Mouse (Mus musculus): Measurements from ENCODE around the gene Dpm1. TPM values are rescaled to one million over a fixed set of nuclear protein-coding genes. Genes with fewer than 3 reads are reported as not detected.

The Dpm1 gene
- 84.6 and 86.6 TPM in 2 replicates for polyA plus RNA-seq (2014; fragmentation: Nextera tagmentation; extraction: Ambion mirVana)

- Histone ChIP-seq H3K4me3 (ENCODE audit: low read depth, low read length) (peak within 1 kb of the TSS; percentile 100), H3K4me1 (ENCODE audit: control insufficient read depth, insufficient read depth, low read length) (peaks cover 18% of the 10 kb centered on the region), H3K27me3 (replicated peaks; ENCODE audit: control insufficient read depth, insufficient read depth, low read length) (no peaks in the 10 kb centered on the region), H3K9me3 (ENCODE audit: control insufficient read depth, low read length) (no peaks in the 10 kb centered on the region), H3K9ac (ENCODE audit: low read depth, low read length) (peak within 1 kb of the TSS; percentile 95), H3K27ac (replicated peaks; ENCODE audit: low read depth, low read length) (peak within 1 kb of the TSS; percentile 93), H3K4me2 (ENCODE audit: low read depth, low read length) (peak within 1 kb of the TSS; percentile 99), H3K36me3 (ENCODE audit: control insufficient read depth, insufficient read depth, low read length) (peaks cover 41% of the 10 kb centered on the region)
- 0% methylated on average over 61 of the region's 73 CpGs for WGBS
- DNase-seq (ENCODE audit: low spot score) (peak; percentile 94), ATAC-seq (ENCODE audit: low read depth) (peak; percentile 89)
These were observed at the start of gene Dpm1, which contains the start of the genes Gm20716 and Mocs3 for GRCm38 (mm10) chr2:168230026-168230728. Gene Dpm1 (minus strand): TSS chr2:168230591. Gene Gm20716 (minus strand): TSS chr2:168230364. Gene Mocs3 (plus strand): TSS chr2:168230622.

- peak; percentile 36 for DNase-seq (ENCODE audit: low spot score)
- Histone ChIP-seq H3K9me3 (ENCODE audit: control insufficient read depth, low read length) (no peaks in the 10 kb centered on the region), H3K27ac (replicated peaks; ENCODE audit: low read depth, low read length) (no peak overlapping the region), H3K9ac (ENCODE audit: low read depth, low read length) (no peak overlapping the region), H3K4me3 (ENCODE audit: low read depth, low read length) (no peak overlapping the region), H3K4me1 (ENCODE audit: control insufficient read depth, insufficient read depth, low read length) (no peaks in the 10 kb centered on the region), H3K27me3 (replicated peaks; ENCODE audit: control insufficient read depth, insufficient read depth, low read length) (peaks cover 36% of the 10 kb centered on the region), H3K4me2 (ENCODE audit: low read depth, low read length) (no peak overlapping the region), H3K36me3 (ENCODE audit: control insufficient read depth, insufficient read depth, low read length) (no peaks in the 10 kb centered on the region)
- no peak for ATAC-seq (ENCODE audit: low read depth)
- WGBS, result 5% methylated on average over 11 of the region's 11 CpGs
These were observed 44.1 kb upstream of the Dpm1 start for GRCm38 (mm10) chr2:168274374-168274935.

- Histone ChIP-seq H3K9ac (ENCODE audit: low read depth, low read length) (no peak overlapping the region), H3K4me1 (ENCODE audit: control insufficient read depth, insufficient read depth, low read length) (no peaks in the 10 kb centered on the region), H3K36me3 (ENCODE audit: control insufficient read depth, insufficient read depth, low read length) (no peaks in the 10 kb centered on the region), H3K4me2 (ENCODE audit: low read depth, low read length) (no peak overlapping the region), H3K27ac (replicated peaks; ENCODE audit: low read depth, low read length) (no peak overlapping the region), H3K4me3 (ENCODE audit: low read depth, low read length) (no peak overlapping the region), H3K9me3 (ENCODE audit: control insufficient read depth, low read length) (no peaks in the 10 kb centered on the region), H3K27me3 (replicated peaks; ENCODE audit: control insufficient read depth, insufficient read depth, low read length) (peaks cover 27% of the 10 kb centered on the region)
- ATAC-seq (ENCODE audit: low read depth), result no peak
- DNase-seq (ENCODE audit: low spot score), result no peak
- WGBS, result 35% methylated on average over 9 of the region's 9 CpGs
These were observed 43.0 kb upstream of the Dpm1 start for GRCm38 (mm10) chr2:168273387-168273786.

- H3K27ac ChIP-seq (replicated peaks; ENCODE audit: low read depth, low read length), result no peak overlapping the region
- H3K4me2 ChIP-seq (ENCODE audit: low read depth, low read length), result peak overlapping the region; percentile 39; the same call in 1 of the 2 replicates
- ATAC-seq (ENCODE audit: low read depth) (peak; percentile 41; the same call in 1 of the 2 replicates), DNase-seq (ENCODE audit: low spot score) (no peak)
- H3K4me1 ChIP-seq (ENCODE audit: control insufficient read depth, insufficient read depth, low read length), result no peaks in the 10 kb centered on the region
- H3K27me3 ChIP-seq (replicated peaks; ENCODE audit: control insufficient read depth, insufficient read depth, low read length), result no peaks in the 10 kb centered on the region
- H3K9me3 ChIP-seq (ENCODE audit: control insufficient read depth, low read length), result no peaks in the 10 kb centered on the region
- no peak overlapping the region for H3K9ac ChIP-seq (ENCODE audit: low read depth, low read length)
- no peaks in the 10 kb centered on the region for H3K36me3 ChIP-seq (ENCODE audit: control insufficient read depth, insufficient read depth, low read length)
- WGBS, result 36% methylated on average over 7 of the region's 7 CpGs
- no peak overlapping the region for H3K4me3 ChIP-seq (ENCODE audit: low read depth, low read length)
These were observed 37.6 kb upstream of the Dpm1 start for GRCm38 (mm10) chr2:168268033-168268432.

GRCm38 (mm10) chr2:168260900-168261299 lies 30.5 kb upstream of the Dpm1 start:
- DNase-seq (ENCODE audit: low spot score), result peak; percentile 62

GRCm38 (mm10) chr2:168260124-168260523 lies 29.7 kb upstream of the Dpm1 start:
- H3K4me1 ChIP-seq (ENCODE audit: control insufficient read depth, insufficient read depth, low read length), result no peaks in the 10 kb centered on the region
- no peaks in the 10 kb centered on the region for H3K36me3 ChIP-seq (ENCODE audit: control insufficient read depth, insufficient read depth, low read length)
- H3K27ac ChIP-seq (replicated peaks; ENCODE audit: low read depth, low read length), result no peak overlapping the region
- H3K27me3 ChIP-seq (replicated peaks; ENCODE audit: control insufficient read depth, insufficient read depth, low read length), result no peaks in the 10 kb centered on the region
- no peak for DNase-seq (ENCODE audit: low spot score)
- no peak for ATAC-seq (ENCODE audit: low read depth)
- H3K9ac ChIP-seq (ENCODE audit: low read depth, low read length), result no peak overlapping the region
- H3K4me3 ChIP-seq (ENCODE audit: low read depth, low read length), result no peak overlapping the region
- 93% methylated on average over 3 of the region's 3 CpGs for WGBS
- H3K9me3 ChIP-seq (ENCODE audit: control insufficient read depth, low read length), result no peaks in the 10 kb centered on the region
- no peak overlapping the region for H3K4me2 ChIP-seq (ENCODE audit: low read depth, low read length)

More at GRCm38 (mm10) chr2:168260900-168261299, 30.5 kb upstream of the Dpm1 start:
- no peaks in the 10 kb centered on the region for H3K9me3 ChIP-seq (ENCODE audit: control insufficient read depth, low read length)
- no peaks in the 10 kb centered on the region for H3K4me1 ChIP-seq (ENCODE audit: control insufficient read depth, insufficient read depth, low read length)
- no peak overlapping the region for H3K9ac ChIP-seq (ENCODE audit: low read depth, low read length)
- peak; percentile 69 for ATAC-seq (ENCODE audit: low read depth)
- H3K36me3 ChIP-seq (ENCODE audit: control insufficient read depth, insufficient read depth, low read length), result no peaks in the 10 kb centered on the region
- no peak overlapping the region for H3K27ac ChIP-seq (replicated peaks; ENCODE audit: low read depth, low read length)
- 88% methylated on average over 10 of the region's 10 CpGs for WGBS
- no peak overlapping the region for H3K4me3 ChIP-seq (ENCODE audit: low read depth, low read length)
- H3K27me3 ChIP-seq (replicated peaks; ENCODE audit: control insufficient read depth, insufficient read depth, low read length), result no peaks in the 10 kb centered on the region
- H3K4me2 ChIP-seq (ENCODE audit: low read depth, low read length), result no peak overlapping the region

GRCm38 (mm10) chr2:168259046-168259445 lies 28.7 kb upstream of the Dpm1 start:
- H3K4me1 ChIP-seq (ENCODE audit: control insufficient read depth, insufficient read depth, low read length), result no peaks in the 10 kb centered on the region
- no peaks in the 10 kb centered on the region for H3K27me3 ChIP-seq (replicated peaks; ENCODE audit: control insufficient read depth, insufficient read depth, low read length)
- DNase-seq (ENCODE audit: low spot score) (no peak), ATAC-seq (ENCODE audit: low read depth) (no peak)
- H3K4me3 ChIP-seq (ENCODE audit: low read depth, low read length), result no peak overlapping the region
- no peak overlapping the region for H3K27ac ChIP-seq (replicated peaks; ENCODE audit: low read depth, low read length)
- no peaks in the 10 kb centered on the region for H3K9me3 ChIP-seq (ENCODE audit: control insufficient read depth, low read length)
- 87% methylated on average over 8 of the region's 8 CpGs for WGBS
- no peak overlapping the region for H3K9ac ChIP-seq (ENCODE audit: low read depth, low read length)
- no peaks in the 10 kb centered on the region for H3K36me3 ChIP-seq (ENCODE audit: control insufficient read depth, insufficient read depth, low read length)
- no peak overlapping the region for H3K4me2 ChIP-seq (ENCODE audit: low read depth, low read length)

GRCm38 (mm10) chr2:168257188-168257587 lies 26.8 kb upstream of the Dpm1 start:
- DNase-seq (ENCODE audit: low spot score) (no peak), ATAC-seq (ENCODE audit: low read depth) (no peak)
- H3K36me3 ChIP-seq (ENCODE audit: control insufficient read depth, insufficient read depth, low read length), result no peaks in the 10 kb centered on the region
- no peaks in the 10 kb centered on the region for H3K4me1 ChIP-seq (ENCODE audit: control insufficient read depth, insufficient read depth, low read length)
- H3K4me3 ChIP-seq (ENCODE audit: low read depth, low read length), result no peak overlapping the region
- no peak overlapping the region for H3K27ac ChIP-seq (replicated peaks; ENCODE audit: low read depth, low read length)
- no peak overlapping the region for H3K4me2 ChIP-seq (ENCODE audit: low read depth, low read length)
- H3K27me3 ChIP-seq (replicated peaks; ENCODE audit: control insufficient read depth, insufficient read depth, low read length), result no peaks in the 10 kb centered on the region
- no peak overlapping the region for H3K9ac ChIP-seq (ENCODE audit: low read depth, low read length)
- no peaks in the 10 kb centered on the region for H3K9me3 ChIP-seq (ENCODE audit: control insufficient read depth, low read length)
- 95% methylated on average over 4 of the region's 4 CpGs for WGBS
